Mouse (Mus musculus): ENCODE measurements around the gene Cbx6. TPM values are rescaled to one million over a fixed set of nuclear protein-coding genes. Genes with fewer than 3 reads are reported as not detected.

Cbx6 gene
- polyA plus RNA-seq (2011; ENCODE audit: insufficient read depth, insufficient read length, low replicate concordance, missing spikeins) = 24.2 and 29.0 TPM in 2 replicates

DNA sequence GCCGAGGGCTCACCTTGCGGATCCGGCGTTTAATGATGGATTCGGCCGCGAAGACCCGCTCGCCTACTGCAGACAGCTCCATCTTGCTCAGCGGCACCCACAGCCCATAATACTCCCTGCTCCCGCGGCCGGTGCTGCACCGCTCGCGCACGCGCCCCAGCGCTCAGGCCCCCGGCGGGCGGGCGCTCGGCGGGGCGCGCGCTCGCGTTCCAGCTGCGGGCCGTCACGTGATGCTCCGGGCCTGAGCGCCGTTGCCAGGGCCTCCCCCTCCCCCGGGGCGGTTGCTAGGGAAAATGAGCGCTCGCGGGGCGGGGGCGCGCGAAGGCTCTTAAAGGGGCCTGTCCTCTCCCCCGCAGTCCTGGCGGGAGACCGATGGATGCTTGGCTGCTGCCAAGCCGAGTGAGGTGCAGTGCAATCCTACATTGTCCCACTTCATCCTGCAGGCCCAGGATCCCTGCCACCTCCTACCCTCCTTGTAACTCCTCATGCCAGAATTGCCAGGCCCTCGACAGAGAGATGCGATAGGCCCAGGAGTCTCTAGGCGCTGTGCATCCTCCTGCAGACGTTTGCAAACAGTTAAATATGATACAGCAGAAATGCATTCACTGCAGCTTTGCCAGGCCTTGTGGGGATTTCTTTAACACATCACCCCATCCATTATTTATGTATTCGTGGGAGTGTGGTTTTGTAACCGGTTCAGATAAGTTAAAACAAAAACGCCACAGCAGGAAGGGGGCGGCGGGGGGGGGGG, at the start of gene Cbx6, which contains the start of gene Npcd:
TSS of gene Cbx6 (minus strand) at position 559 of the 751 bp plus-strand sequence.
TSS of gene Npcd (minus strand) at position 108 of the 751 bp plus-strand sequence.
- Histone ChIP-seq H3K4me3 (replicated peaks; ENCODE audit: control insufficient read depth, low read depth, low read length) (peak within 1 kb of the TSS; percentile 91), H3K4me1 (ENCODE audit: control insufficient read depth, insufficient read depth, low read length) (no peaks in the 10 kb centered on the region; the same call in 1 of the 2 replicates), H3K27ac (ENCODE audit: control insufficient read depth, insufficient read depth, low read depth, low read length, poor library complexity) (peak within 1 kb of the TSS; percentile 43; the same call in 1 of the 2 replicates)
- TF ChIP-seq POLR2A (IDR thresholded peaks at IDR 0.05; ENCODE audit: borderline replicate concordance, control insufficient read depth, low read depth, low read length) (peak; percentile 74; the same call in 1 of the 2 replicates), CTCF (IDR thresholded peaks at IDR 0.05; ENCODE audit: control insufficient read depth, insufficient read depth, low read length) (no peak)
- 2% methylated on average over 58 of the region's 58 CpGs for WGBS

DNA sequence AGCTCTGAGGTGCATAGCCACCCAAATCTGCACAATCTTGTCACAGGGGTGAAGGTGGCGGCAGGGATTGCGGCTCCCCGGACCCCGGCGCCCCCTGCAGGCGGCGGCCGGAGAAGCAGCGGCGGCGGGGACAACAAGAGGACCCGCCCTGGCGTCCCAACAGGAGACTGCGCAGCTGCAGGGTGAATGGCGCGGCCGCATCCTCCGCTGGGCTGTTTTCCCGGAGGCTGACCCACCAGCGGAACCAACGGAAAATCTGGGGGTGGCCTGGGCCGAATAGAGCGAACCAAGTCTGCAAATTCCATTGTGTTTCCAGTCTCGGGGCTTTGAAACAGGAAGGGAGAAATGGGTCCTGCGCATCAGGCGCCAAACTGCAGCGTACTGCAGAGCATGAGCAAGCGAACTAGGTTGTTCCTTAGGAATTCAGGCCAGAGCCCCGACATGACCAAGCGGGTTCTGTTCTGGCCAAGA, 48.9 kb upstream of the Cbx6 start:
- Histone ChIP-seq H3K27ac (ENCODE audit: control insufficient read depth, insufficient read depth, low read depth, low read length, poor library complexity) (no peak overlapping the region), H3K4me3 (replicated peaks; ENCODE audit: control insufficient read depth, low read depth, low read length) (peak overlapping the region; percentile 68), H3K4me1 (ENCODE audit: control insufficient read depth, insufficient read depth, low read length) (no peaks in the 10 kb centered on the region)
- WGBS = under 1% methylated on average over 30 of the region's 30 CpGs
- TF ChIP-seq CTCF (IDR thresholded peaks at IDR 0.05; ENCODE audit: control insufficient read depth, insufficient read depth, low read length) (peak; percentile 63), POLR2A (IDR thresholded peaks at IDR 0.05; ENCODE audit: borderline replicate concordance, control insufficient read depth, low read depth, low read length) (no peak; the same call in 1 of the 2 replicates)

DNA sequence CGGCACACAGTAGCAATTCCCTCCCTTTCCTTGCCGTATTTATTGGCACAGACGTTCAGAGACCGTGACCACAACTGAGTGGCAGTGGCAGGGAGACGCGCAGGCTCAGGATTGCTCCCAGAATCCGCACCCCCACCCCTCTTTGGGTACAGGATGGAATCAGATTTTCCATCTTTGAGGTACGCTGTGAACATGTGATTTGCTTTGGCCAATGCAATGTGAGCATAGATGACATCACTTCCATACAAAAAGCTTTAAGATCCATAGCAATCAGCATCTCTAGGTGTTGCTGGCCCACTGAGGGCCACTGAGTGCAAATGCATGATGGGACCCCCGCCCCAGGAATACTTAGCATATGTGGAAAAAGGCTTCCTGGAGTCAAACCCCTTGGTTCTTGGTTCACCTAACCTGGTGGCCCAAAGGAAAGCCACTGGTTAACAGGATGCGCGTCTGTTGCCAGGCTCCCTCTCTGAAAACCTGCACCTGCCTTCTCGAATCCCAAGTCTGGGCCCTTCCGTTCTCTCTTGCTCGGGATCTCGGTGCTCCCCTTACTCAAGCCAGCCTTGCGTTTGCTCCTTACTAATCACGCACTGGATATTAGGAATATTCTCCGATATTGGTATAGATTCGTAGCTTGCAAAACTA, 48.3 kb upstream of the Cbx6 start:
- no peak overlapping the region for H3K27ac ChIP-seq (ENCODE audit: control insufficient read depth, insufficient read depth, low read depth, low read length, poor library complexity)
- TF ChIP-seq POLR2A (IDR thresholded peaks at IDR 0.05; ENCODE audit: borderline replicate concordance, control insufficient read depth, low read depth, low read length) (no peak), CTCF (IDR thresholded peaks at IDR 0.05; ENCODE audit: control insufficient read depth, insufficient read depth, low read length) (no peak)
- 30% methylated on average over 19 of the region's 19 CpGs for WGBS
- H3K4me1 ChIP-seq (ENCODE audit: control insufficient read depth, insufficient read depth, low read length) = no peaks in the 10 kb centered on the region
- H3K4me3 ChIP-seq (replicated peaks; ENCODE audit: control insufficient read depth, low read depth, low read length) = no peak overlapping the region

DNA sequence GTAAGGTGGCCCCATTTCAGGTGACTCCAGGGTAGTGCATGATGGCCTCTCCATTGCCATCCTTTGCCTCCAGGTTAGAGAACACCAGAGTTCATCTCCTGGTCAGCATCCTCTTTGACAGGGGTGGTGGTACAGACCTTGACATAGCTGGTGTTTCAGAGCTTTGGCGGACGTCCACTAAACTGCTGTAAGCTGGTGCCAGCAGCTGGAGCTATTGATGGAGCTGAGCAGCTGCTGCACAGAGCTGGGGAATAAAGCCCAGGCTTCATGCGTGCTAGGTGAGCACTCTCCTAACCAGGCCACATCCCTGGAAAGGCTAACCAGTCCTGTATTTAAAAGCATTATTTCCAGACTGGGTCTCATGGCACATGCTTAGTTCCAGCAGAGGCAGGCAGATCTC, 46.0 kb upstream of the Cbx6 start:
- H3K4me3 ChIP-seq (replicated peaks; ENCODE audit: control insufficient read depth, low read depth, low read length) = no peak overlapping the region
- TF ChIP-seq POLR2A (IDR thresholded peaks at IDR 0.05; ENCODE audit: borderline replicate concordance, control insufficient read depth, low read depth, low read length) (no peak), CTCF (IDR thresholded peaks at IDR 0.05; ENCODE audit: control insufficient read depth, insufficient read depth, low read length) (no peak)
- no peaks in the 10 kb centered on the region for H3K4me1 ChIP-seq (ENCODE audit: control insufficient read depth, insufficient read depth, low read length)
- WGBS = 79% methylated on average over 3 of the region's 3 CpGs
- no peak overlapping the region for H3K27ac ChIP-seq (ENCODE audit: control insufficient read depth, insufficient read depth, low read depth, low read length, poor library complexity)

DNA sequence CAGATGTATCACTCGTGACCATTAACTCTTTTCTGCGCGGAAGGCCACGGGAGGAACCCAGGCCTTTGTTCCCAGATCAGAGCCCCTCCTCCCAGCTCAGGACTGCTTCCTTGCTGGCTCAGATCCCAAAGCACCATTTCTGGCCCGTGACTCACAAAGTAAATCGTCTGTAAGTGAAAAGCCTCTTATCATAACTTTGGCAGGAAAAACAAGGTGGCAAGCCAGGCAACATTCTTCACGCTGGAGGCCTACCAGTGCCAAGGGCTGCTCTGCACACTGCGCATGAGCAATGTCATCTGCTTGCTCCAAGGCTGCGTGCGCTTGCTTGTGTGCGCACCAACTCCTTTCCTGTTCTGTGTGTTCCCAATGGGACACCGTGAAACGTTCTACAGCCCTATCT, 44.8 kb upstream of the Cbx6 start:
- no peaks in the 10 kb centered on the region for H3K4me1 ChIP-seq (ENCODE audit: control insufficient read depth, insufficient read depth, low read length)
- no peak overlapping the region for H3K4me3 ChIP-seq (replicated peaks; ENCODE audit: control insufficient read depth, low read depth, low read length)
- H3K27ac ChIP-seq (ENCODE audit: control insufficient read depth, insufficient read depth, low read depth, low read length, poor library complexity) = no peak overlapping the region
- 29% methylated on average over 13 of the region's 13 CpGs for WGBS
- no peak for TF ChIP-seq POLR2A (IDR thresholded peaks at IDR 0.05; ENCODE audit: borderline replicate concordance, control insufficient read depth, low read depth, low read length)
- TF ChIP-seq CTCF (IDR thresholded peaks at IDR 0.05; ENCODE audit: control insufficient read depth, insufficient read depth, low read length) = no peak

DNA sequence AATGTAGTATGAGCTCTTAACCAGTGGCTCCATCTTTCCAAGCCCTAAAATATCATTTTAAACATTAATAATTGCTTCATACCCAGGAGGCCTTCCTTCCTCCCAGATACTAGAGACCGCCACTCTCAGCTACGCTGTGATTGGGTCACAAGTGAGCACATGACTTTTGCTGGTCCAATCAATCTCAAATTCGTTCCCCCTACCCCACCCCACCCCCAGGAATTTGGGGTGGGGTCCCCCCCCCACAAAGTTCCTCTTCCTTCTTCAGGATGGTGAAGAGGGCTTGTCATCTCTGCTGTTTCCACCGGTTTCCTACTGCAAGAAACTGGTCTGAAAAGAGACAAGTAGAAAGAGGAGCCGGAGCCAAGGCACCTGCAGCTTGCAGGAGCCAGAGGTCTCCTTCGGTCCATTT, 44.2 kb upstream of the Cbx6 start:
- WGBS = 59% methylated on average over 6 of the region's 6 CpGs
- Histone ChIP-seq H3K27ac (ENCODE audit: control insufficient read depth, insufficient read depth, low read depth, low read length, poor library complexity) (no peak overlapping the region), H3K4me3 (replicated peaks; ENCODE audit: control insufficient read depth, low read depth, low read length) (no peak overlapping the region), H3K4me1 (ENCODE audit: control insufficient read depth, insufficient read depth, low read length) (no peaks in the 10 kb centered on the region)
- TF ChIP-seq CTCF (IDR thresholded peaks at IDR 0.05; ENCODE audit: control insufficient read depth, insufficient read depth, low read length) = no peak
- TF ChIP-seq POLR2A (IDR thresholded peaks at IDR 0.05; ENCODE audit: borderline replicate concordance, control insufficient read depth, low read depth, low read length) = no peak

DNA sequence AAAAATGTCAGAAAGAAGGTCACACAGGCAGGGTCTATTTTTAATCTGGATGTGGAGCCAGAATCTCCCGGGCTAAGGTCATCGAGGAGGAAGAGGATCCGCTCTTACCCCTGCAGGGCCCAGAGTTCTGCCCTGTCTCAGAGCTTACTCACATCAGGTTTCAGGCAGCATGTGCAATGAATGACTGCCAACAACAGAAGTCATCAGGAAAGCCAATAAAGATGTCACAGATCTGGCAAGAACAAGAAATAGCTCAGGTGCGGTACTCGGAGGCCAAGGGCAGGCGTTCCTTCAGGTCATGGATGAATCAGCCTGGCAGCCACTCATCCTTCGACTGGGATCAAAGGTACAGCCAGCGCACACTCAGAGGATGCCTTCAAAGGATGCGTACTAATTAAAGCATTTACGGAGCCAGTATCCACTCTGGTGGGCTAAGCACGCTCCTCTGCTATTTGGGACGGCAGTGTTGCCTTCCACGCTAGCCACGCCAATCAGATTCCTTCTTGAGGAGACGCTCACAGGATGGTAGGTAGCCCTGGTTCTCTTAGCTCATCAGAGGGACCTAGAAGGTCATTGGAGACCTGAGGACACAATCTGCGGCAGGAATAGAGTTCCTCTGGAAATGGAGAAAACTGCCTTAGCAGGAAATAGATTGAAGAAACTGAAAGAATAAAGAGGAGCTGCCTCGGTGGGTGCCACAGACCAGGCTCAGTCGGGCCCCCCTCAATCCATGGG, 40.9 kb upstream of the Cbx6 start:
- TF ChIP-seq POLR2A (IDR thresholded peaks at IDR 0.05; ENCODE audit: borderline replicate concordance, control insufficient read depth, low read depth, low read length) = no peak
- TF ChIP-seq CTCF (IDR thresholded peaks at IDR 0.05; ENCODE audit: control insufficient read depth, insufficient read depth, low read length) = no peak
- no peaks in the 10 kb centered on the region for H3K4me1 ChIP-seq (ENCODE audit: control insufficient read depth, insufficient read depth, low read length)
- 83% methylated on average over 18 of the region's 18 CpGs for WGBS
- no peak overlapping the region for H3K27ac ChIP-seq (ENCODE audit: control insufficient read depth, insufficient read depth, low read depth, low read length, poor library complexity)
- H3K4me3 ChIP-seq (replicated peaks; ENCODE audit: control insufficient read depth, low read depth, low read length) = no peak overlapping the region

DNA sequence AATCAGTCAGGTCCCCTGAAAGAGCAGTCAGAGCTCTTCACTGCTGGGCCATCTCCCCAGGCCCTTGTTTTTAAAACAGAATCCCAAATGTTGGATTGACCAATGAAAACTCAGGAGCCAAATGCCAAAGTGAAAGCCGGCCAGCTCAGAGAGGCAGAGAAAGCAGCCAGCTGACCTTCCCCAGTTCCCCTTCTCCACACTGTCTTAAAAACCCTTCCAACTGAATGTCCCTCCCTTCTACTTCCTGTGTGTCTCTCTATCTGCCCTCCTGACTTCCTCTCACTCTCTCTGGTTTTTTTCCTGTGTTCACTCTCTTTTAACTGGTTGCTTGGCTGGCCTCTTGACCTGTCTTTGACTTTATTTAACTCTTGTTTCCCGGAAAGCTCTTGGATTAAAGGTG, 39.5 kb upstream of the Cbx6 start:
- Histone ChIP-seq H3K27ac (ENCODE audit: control insufficient read depth, insufficient read depth, low read depth, low read length, poor library complexity) (no peak overlapping the region), H3K4me1 (ENCODE audit: control insufficient read depth, insufficient read depth, low read length) (no peaks in the 10 kb centered on the region), H3K4me3 (replicated peaks; ENCODE audit: control insufficient read depth, low read depth, low read length) (no peak overlapping the region)
- TF ChIP-seq POLR2A (IDR thresholded peaks at IDR 0.05; ENCODE audit: borderline replicate concordance, control insufficient read depth, low read depth, low read length) (no peak), CTCF (IDR thresholded peaks at IDR 0.05; ENCODE audit: control insufficient read depth, insufficient read depth, low read length) (no peak)
- WGBS = 33% methylated on average over 2 of the region's 2 CpGs

All from bone marrow, adult 2 months (tissue).